Mouse (Mus musculus) large intestine, adult 2 months (tissue): ENCODE measurements around the gene Kbtbd6. TPM values are rescaled to one million over a fixed set of nuclear protein-coding genes. Genes with fewer than 3 reads are reported as not detected.

Experiments used
- DNase-seq: peaks from one replicate; pipeline ENCODE4 v3.0.0-alpha.2; 2012; ENCODE audit warnings: low read depth, low spot score
- whole genome bisulfite sequencing: fragments of 180-500 bp; shearing (Covaris S2); methylation state at CpG from one replicate; pipeline ENCODE4 v1.1.7; 2018; 5-methylcytosine and 5-hydroxymethylcytosine counted together
- polyA plus RNA-seq: library from polyadenylated mRNA; depleted of rRNA; stranded (reverse); fragments of >200 nt; gene quantifications from 2 replicates; pipeline ENCODE4 v1.2.3, GENCODE M21; 2012; rRNA removed

Kbtbd6 gene
- polyA plus RNA-seq, 1 experiment: 0.63 TPM

DNA sequence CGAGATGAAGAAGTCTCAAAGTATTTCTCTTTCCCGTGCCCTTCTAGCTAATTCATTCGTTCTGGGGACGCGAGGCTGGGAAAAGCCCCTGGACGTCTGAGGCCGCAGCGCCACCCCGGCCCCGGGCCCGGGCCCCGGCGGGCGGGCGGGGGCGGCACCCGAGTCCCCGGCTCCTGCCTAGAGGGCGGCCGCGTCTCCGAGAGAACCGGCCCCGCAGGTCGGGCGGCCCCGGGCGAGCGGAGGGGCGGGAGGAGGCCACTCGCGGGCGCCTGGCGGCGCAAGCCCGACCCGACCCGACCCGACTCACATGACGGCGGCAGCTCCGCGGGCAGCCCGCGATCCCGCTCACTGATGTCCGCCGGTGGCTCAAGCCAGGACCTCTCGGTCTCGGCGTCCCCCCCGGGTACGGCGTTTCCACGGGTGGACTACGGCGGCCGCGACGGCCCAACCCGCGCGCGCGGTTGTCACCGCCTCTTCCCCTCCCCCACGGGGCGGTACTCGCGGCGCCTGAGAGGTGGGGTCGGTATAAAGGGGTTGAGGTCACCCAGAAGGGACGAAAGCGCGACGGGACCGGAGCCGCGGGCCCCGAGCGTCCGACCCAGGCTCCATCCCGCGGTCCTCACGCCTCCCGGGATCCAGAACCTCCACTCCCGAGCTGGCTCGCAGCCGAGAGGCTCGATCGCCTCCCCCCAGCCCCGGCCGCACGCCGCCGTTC is 29.1 kb downstream of the Kbtbd6 start, which contains the start of gene Elf1:
TSS of gene Elf1 (plus strand) at position 571 of the 715 bp plus-strand sequence.
- no peak for DNase-seq
- WGBS: under 1% methylated on average over 94 of the region's 96 CpGs

DNA sequence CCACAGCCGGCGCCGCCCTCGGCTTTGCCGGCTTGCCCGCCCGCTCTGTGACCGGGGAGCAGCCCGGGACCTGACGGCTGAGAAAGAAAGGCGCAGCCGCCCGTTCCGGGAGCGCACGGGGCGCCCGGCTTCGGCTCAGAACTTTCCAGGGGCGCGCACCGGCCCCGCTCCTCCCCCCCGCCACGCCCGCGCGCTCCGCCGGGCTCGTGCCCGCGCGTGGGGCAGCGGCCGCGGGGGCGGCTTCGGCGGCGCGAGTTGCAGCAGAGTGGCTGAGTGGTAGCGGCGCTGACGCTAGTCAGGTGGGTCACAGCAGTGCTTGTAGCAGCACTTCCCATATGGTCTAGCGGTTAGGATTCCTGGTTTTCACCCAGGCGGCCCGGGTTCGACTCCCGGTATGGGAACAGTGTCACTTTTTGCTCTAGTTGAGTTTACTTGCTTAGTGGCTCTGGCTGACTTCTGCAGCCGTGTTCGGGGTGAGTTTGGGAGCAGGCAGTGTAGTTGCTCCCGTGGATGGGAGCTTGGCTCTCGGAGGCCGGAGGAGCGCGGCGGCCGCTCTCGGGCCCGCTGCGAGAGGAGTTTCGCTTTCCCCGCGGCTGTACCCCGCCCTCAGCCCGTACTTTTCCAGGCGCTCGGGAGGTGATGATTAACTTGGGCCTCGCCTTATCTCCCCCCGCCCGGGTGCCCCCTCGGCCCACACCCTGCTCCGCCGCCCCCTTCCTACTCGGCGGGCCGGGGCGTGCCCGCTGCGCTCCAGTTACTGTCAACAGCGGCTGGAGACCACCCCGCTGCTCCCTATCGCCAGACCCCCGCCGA is 29.9 kb downstream of the Kbtbd6 start, which contains the start of gene Wbp4:
TSS of gene Wbp4 (minus strand) at position 182 of the 813 bp plus-strand sequence.
- DNase-seq: no peak
- under 1% methylated on average over 86 of the region's 86 CpGs for WGBS

DNA sequence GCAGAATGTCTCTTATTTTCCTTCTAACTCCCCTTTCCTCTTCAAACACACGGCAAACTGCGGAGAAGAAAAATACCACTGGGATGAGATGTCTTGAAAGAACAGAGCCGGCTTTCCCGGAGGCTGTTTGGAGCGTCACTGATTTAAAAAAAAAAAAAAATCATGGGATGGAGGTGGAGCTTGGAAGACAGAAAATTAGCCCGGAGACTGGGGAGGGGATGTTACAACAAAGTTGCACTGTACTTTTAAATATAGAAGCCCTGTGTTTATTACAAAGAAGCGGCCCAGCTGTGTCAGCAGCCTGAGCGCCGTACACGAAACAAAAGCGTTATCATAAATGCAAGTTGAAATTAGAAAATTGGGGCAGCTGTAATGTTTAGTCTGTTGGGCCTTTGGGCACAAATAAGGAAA is 30.6 kb downstream of the Kbtbd6 start:
- no peak for DNase-seq

DNA sequence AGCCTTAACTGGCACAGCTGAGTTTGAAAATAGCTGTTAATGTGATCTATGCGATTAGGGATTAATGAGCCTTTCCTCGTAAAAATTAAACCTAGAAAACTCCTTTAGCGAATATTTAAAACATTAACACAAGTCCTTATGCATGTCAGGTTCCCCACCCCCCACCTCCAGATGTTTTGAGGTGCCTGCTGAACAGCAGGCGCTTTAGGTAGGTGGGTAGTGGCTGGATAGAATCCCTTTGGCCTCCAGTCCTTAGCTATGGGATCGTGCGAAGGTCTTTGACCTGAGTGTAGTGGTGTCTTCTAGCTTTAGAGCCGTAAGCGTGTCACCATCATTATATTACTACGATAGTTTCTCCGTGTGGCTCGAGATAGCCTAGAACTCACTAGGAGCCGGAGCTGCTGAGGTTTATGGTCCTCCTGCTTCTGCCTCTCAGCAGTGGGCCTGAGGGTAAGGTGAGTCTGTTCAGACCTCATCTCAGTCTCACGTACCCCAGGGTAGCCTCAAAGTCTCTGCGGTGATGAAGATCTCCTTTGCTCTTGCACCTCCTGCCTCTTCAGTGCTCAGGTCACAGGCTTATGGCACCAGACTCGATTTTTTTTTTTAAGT is 31.2 kb downstream of the Kbtbd6 start:
- DNase-seq: no peak
- WGBS: 7% methylated on average over 15 of the region's 15 CpGs

More for the DNA sequence above, 30.6 kb downstream of the Kbtbd6 start:
- under 1% methylated on average over 11 of the region's 11 CpGs for WGBS

DNA sequence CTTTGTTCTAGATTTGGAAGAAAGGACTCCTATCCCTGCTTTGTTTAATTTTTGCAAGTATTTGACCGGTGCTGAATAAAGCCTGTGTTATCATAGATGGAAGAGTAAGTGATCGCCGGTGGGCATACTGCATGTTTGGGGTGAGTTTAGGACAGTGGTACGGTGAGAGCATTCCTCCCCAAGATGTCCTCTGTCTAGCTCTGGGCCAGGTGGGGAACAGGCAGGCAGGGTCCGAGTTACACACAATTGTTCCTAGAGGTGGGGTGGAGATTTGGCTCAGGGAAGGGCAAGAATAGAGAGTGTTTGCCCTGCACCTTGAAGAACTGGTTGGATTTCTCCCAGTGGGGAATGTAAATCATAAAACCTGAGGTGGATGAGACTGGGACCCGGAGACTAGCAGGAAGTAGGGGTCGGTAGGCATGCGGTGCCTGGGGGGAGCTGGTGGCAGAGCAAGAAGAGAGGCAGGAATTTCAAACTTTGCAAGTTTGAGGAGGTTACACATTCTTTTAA is 32.0 kb downstream of the Kbtbd6 start:
- WGBS: 22% methylated on average over 8 of the region's 8 CpGs
- no peak for DNase-seq

DNA sequence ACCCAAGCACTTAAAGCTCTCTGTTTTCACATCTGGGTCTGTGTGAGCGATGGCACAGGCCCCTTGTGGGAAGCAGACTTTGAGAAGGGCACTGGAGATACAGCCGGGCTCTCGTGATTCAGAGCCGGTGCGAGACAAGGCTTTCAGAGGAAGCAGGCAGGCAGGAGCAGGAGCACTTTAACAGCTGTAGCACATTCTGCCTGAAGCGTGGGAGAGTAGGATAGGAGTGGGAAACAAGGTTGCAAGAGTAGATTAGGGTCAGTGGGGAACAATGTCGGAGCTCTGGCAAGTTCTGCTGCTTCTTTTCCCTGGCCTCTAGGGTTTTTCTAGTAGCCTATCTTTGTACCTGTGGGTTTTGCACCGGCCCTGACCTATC is 35.0 kb downstream of the Kbtbd6 start:
- 11% methylated on average over 8 of the region's 8 CpGs for WGBS
- DNase-seq: no peak

DNA sequence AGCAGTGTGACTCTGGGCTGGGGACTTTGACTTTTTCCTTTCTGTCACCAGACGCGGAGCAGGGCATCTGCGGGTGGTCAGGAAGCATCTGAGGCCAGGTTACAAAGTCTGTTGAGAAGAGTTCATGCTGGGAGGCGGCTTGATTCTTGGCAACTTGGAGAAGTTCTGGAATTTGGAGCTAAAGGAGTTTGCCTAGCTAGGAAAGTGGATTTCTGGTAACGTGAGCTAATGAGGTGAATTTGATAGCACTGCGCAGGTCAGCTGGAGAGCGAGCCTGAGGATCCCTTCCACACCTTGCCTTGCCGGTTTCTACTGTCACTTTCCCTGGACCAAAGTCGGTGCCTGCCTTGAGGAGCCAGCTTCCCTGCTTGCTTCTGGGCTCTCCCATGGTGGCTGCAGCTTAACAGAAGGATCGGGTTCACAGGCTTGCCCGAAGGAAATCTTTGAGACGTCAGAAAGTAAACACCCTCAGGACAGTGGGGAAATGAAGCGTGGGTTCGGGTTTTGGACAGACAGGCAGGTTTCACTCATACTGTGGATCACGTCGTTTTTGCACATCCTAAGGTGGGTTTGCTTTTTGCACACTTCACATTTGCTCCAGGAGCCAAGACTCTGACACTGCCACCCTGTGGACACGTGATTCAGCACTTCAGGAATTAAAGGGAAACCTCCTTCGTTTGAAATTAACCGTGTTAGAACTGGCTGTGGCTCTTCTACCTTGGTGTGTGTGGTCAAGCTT is 35.5 kb downstream of the Kbtbd6 start:
- 6% methylated on average over 19 of the region's 19 CpGs for WGBS
- DNase-seq: no peak

DNA sequence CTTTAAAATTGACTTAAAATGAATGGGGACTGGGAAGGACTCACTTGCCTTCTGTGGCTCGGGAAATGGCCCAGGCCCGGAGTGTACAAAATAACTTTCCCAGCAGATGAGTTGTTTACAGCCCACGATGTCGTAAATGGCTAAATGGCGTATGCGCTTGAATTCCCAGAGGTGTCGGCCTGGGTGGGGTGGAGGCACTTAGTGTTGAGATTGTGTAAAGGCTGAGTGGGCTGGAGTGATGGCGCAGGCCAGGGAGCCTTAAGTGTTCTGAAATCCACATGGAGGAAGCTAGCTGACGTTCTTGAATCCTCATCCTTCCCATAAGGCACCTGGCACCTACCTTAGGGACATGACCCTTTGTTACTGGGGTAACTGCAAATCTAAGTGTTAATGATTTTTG is 36.9 kb downstream of the Kbtbd6 start:
- DNase-seq: no peak
- 15% methylated on average over 9 of the region's 9 CpGs for WGBS

DNA sequence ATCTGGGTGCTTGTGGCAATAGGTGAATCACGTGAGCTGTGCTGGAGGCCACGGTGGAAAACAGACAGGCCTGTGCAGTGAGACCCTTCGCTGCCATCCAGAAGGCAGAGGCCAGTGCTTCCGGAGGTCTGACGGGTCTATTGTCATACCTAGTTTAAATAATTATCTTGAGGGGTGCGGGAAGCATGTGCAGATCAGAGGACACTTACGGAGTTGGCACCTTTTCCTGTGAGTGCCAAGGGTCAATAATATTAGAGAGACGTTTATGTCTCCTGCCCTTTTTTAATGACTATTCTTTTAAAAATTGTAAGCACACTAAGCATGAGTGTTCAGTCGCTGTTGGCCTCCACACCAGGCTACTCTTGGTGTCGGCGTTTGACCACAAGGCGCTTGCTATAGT is 37.5 kb downstream of the Kbtbd6 start:
- DNase-seq: no peak
- 45% methylated on average over 12 of the region's 12 CpGs for WGBS

DNA sequence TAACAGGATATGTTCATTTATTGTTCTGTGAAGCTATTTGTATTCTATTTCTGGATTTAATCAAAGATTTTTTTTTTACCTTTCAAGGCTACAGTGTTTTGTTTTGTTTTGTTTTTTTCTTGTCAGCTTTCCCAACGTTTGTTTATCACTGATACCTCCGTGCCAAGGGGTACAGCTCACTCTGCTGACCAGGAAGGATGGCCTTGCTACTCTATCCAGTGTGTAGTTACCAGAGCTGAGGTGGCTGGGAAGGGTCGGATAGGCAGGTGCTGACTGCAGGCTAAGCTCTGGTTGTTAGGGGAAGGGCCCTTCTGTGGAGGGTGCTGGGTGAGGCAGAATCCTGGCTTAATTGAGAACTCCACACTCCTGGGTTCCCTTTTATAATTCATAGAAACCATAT is 38.6 kb downstream of the Kbtbd6 start:
- DNase-seq: no peak
- WGBS: 49% methylated on average over 3 of the region's 3 CpGs

DNA sequence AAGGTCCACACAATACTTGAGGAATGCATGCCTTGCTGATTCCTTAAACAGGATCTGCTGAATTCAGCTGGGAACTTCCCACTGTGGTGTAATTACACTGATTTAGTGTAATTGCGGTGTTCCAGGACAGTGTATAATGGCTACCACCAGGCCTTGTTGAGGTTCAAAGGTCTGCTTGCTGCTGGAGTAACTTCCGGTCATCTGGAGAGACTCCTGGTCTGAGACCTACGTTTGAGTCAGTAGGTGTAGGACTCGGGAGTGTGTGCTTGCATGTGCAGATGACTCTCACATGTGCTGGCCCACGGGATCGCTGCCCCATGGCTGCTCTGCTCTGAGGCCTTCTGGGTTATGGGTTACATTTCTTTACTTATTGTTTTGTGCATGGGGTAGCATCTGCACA is 42.7 kb downstream of the Kbtbd6 start:
- 56% methylated on average over 6 of the region's 6 CpGs for WGBS
- no peak for DNase-seq

DNA sequence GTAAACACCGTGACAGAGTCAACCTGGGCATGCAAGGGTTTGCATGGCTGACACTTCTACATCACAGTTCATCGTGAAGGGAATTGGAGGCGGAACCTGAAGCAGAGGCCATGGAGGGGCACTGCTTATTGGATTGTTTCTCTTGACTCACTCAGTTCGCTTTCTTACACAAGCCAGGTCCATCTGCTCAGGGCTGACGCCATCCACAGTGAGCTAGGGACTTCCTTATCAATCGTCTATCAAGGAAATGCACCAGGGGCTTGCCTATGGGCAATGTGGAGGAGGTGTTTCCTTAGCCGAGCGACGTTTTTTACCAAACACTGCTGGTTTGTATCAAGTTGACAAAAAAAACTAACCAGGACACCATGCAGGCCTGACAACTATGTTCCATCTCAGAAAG is 47.7 kb downstream of the Kbtbd6 start:
- 81% methylated on average over 9 of the region's 9 CpGs for WGBS
- DNase-seq: no peak

DNA sequence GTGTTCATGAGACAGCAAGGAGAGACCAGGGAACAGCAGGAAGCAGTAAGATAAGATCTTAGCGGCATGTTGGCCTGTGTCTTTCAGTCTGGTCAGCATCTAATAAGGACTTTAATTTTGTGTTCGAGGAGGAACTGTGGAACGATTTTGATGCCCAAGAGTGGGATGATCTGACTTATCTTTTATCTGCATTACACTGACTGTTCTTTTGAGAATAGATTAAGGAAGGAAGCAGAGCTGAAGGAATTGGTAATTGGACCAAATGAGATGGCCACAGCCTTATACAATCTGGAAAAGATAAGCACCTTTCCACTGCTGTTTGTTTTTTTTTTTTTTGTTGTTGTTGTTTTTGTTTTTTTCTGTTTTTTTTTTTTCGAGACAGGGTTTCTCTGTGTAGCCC is 49.1 kb downstream of the Kbtbd6 start:
- DNase-seq: no peak
- 88% methylated on average over 4 of the region's 4 CpGs for WGBS

DNA sequence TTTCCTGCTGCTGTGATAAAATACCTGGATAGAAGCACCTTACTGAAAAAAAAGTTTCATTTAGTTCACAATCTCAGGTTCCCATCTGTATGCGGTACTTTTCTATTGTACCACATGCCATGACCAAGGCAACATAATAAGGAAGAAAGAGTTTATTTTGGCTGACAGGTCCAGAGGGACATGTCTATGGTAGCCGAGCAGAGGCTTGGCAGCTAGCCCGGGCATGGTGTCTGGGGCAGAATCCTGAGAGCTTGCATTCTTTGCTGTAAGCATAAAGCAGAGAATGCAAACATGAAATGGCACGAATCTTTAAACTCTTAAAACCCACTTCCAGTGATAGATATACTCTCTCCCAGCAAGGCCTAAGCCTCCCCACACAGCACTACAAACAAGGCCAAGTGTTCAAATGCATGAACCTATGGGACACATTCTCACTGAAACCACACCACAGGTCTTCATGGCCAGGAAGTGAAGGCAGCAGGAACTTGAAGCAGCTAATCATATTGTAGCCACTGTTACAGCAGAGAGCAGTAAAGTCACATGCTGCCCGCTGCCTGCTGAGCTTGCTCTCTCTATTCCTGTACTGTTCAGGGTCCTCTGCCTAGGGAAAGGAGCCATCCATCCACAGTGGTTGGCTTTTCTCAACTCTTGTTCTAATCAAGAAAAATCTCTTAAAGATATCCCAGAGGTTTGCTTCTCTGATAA is 51.9 kb downstream of the Kbtbd6 start:
- WGBS: 18% methylated on average over 5 of the region's 5 CpGs
- no peak for DNase-seq

Other genes starting within 250 kb of the Kbtbd6 start
- not detected in 2 replicates for gene Zfp957, start 204.5 kb upstream of the Kbtbd6 start, polyA plus RNA-seq
- 25.8 and 28.2 TPM in 2 replicates for gene Rgcc, start 150.2 kb upstream of the Kbtbd6 start, polyA plus RNA-seq
- gene Naa16, start 61.1 kb upstream of the Kbtbd6 start, polyA plus RNA-seq: 1.7 and 2.5 TPM in 2 replicates
- gene Mtrf1, start 54.1 kb upstream of the Kbtbd6 start, polyA plus RNA-seq: 1.6 and 1.7 TPM in 2 replicates
- 1.4 and 2.5 TPM in 2 replicates for gene Kbtbd7, start 25.3 kb upstream of the Kbtbd6 start, polyA plus RNA-seq
- gene Elf1, start 29.4 kb downstream of the Kbtbd6 start, polyA plus RNA-seq: 12.0 and 24.2 TPM in 2 replicates
- 2.4 and 3.5 TPM in 2 replicates for gene Wbp4, start 29.7 kb downstream of the Kbtbd6 start, polyA plus RNA-seq
- gene Sugt1, start 135.9 kb downstream of the Kbtbd6 start, polyA plus RNA-seq: 5.1 and 8.2 TPM in 2 replicates
- not detected in 2 replicates for gene Cnmd, start 210.3 kb downstream of the Kbtbd6 start, polyA plus RNA-seq